Mouse (Mus musculus) myocyte (in vitro differentiated cells): ENCODE data around the gene Jade2.

Experiments
- E2F4 ChIP-seq: IDR thresholded peaks from one replicate; pipeline ENCODE4 v1.6.1; 2011; ENCODE audit warnings: mild to moderate bottlenecking, control low read depth, moderate library complexity; ENCODE audit not compliant: insufficient read depth
- MAX ChIP-seq: IDR thresholded peaks from one replicate; pipeline ENCODE4 v1.6.1; 2011; ENCODE audit warnings: low read depth, mild to moderate bottlenecking, control low read depth
- MYOD1 ChIP-seq, 3 experiments: IDR thresholded peaks; one replicate each; pipeline ENCODE4 v1.6.1; 2011; ENCODE audit warnings: control low read depth in 2 of 3, low read depth in 2 of 3, mild to moderate bottlenecking in 2 of 3, moderate library complexity in 1 of 3; ENCODE audit not compliant: insufficient read length in 2 of 3, control insufficient read depth in 1 of 3
- MYOG ChIP-seq, 3 experiments: IDR thresholded peaks; one replicate each; pipeline ENCODE4 v1.6.1; 2011; ENCODE audit warnings: control low read depth in 2 of 3, low read depth in 2 of 3, mild to moderate bottlenecking in 2 of 3; ENCODE audit not compliant: insufficient read length in 2 of 3, control insufficient read depth in 1 of 3, insufficient read depth in 1 of 3
- POLR2A ChIP-seq: IDR thresholded peaks from one replicate; pipeline ENCODE4 v1.6.1; 2011; ENCODE audit warnings: low read depth, mild to moderate bottlenecking, control low read depth, moderate library complexity; ENCODE audit not compliant: insufficient read length
- TCF12 ChIP-seq: IDR thresholded peaks from one replicate; pipeline ENCODE4 v1.6.1; 2011; ENCODE audit warnings: mild to moderate bottlenecking, control low read depth; ENCODE audit not compliant: poor library complexity, insufficient read depth, severe bottlenecking
- USF1 ChIP-seq: IDR thresholded peaks from one replicate; pipeline ENCODE4 v1.6.1; 2011; ENCODE audit warnings: low read depth, mild to moderate bottlenecking, control low read depth, moderate library complexity

- TF ChIP-seq MAX (no peak), TCF12 (no peak), MYOG (IDR thresholded peaks at IDR 0.05; ENCODE audit: control insufficient read depth in 1 of 3, insufficient read depth in 1 of 3, insufficient read length in 2 of 3, low read depth in 2 of 3) (no peak), E2F4 (no peak), USF1 (no peak), POLR2A (no peak), MYOD1 (IDR thresholded peaks at IDR 0.05; ENCODE audit: control insufficient read depth in 1 of 3, insufficient read length in 2 of 3, low read depth in 2 of 3) (no peak)
Measured at GRCm38 (mm10) chr11:51768296-51768695, 89.2 kb downstream of the Jade2 start.
